Mouse (Mus musculus): ENCODE measurements at regions not wholly inside any gene's neighbourhood (a gene's known extent, or its start where the extent isn't known, plus 50 kb on each side); places are given as distances from the start of the nearest gene placed in this dataset.
"Not testable (repeated sequence)": the region's sequence is repeated elsewhere in the genome, so short reads cannot be mapped to it uniquely, and the experiment has no call there.

DNA sequence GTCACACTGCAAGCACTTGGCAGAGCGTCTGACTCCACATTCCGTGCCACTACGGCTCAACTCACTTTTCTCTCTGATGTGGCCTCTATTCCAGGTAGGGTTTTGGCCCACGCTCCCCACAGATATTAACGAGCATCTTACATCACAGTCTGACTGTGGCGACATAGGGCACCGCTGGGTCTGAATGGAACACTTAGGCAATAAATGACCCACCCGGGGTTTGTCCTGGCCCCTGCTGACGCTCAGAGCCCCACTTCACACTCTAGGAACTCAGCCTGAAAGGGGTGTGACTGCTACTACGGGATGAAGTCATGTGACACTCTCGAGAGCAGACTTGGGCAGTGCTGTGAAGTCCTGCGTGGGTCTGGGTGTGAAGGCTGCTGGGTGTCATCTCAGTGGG, 475.9 kb downstream of the Zfp704 start:
- DNase-seq (ENCODE audit: inconsistent ontology term), result no peak

DNA sequence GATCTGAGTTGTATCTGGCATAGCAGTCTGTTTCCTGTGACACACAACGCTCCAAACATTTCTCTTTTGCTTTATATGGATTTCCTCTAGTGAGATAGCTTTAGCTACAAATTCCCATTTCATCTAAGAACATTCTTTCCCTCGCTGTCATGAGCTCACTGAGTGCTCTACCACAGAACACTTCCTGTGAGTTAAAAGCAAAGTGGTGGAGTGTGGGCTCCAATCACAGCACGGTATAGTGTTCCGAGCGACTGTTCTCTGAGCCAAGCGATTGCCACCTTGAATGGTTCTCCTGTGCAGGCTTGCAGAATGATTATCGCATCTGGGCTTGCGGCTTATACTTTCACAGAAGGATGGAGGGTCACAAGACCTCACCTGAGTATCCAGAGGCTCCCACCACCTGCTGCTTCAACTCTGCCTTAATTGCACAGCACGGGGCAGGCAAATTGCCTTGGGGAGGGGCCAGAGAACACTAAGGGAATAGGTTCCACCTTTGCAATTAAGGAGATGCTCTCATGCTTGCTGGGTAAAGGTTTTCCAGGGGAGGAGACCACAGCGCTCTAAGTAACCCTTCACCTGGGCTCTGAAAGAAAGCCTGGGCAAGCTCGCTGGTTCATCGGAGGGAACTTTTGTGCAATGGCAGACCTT, 477.7 kb downstream of the Zfp704 start:
- DNase-seq (ENCODE audit: inconsistent ontology term), result no peak

DNA sequence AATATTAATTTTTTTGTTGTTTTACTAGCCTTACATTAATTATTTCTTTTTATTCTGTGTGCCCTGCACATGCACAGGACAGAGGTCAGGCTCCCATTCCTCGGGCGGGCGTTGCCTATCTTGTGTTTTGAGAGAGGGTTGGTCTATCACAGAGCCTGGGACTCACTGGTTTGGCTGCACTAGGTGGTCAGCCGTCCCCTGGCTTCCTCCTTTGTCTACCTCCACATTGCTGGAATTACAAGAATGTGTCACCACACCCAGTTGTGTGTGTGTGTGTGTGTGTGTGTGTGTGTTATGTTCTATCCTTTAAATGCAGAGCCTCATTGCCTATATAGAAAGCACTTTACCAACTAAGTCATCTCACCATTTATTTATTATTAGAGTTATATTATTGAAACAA, 478.5 kb downstream of the Zfp704 start:
- DNase-seq (ENCODE audit: inconsistent ontology term), result no peak

DNA sequence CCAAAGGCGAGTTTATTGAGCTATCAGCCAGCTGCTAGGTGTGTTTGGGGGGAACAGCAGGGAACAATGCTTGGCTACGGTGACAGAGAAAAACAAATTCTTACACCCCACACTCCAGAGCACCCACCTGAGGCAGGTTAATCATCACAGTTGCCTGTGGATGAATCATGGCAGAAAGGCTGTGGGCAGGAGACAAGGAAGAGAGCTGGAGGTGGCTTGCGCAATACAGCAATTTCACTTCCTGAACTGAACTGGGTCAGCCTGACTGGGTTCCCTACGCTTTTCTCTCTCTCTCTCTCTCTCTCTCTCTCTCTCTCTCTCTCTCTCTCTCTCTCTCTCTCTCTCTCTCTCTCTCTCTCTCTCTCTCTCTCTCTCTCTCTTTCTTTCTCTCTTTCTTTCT, 481.5 kb downstream of the Zfp704 start:
- no peak for DNase-seq (ENCODE audit: inconsistent ontology term)

DNA sequence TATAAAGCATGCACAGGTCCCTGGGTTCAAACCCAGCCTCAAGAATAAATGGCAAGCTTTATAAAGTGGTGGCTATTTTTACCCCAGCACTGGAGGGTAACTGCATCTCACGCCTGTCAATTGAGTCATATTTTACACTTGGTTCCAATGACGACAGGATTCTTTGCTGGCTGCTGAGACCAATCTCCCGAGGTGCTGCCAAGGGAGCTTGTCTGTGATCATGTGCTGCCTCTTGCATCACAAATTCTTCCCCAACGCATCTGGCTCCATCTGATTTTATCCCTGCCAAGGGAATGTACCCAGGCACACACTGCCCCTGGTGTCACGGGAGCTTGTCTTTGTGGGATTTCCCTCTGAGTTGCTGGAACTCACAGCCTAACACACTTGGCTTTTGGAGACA, 486.8 kb downstream of the Zfp704 start:
- DNase-seq (ENCODE audit: inconsistent ontology term), result peak; percentile 58

DNA sequence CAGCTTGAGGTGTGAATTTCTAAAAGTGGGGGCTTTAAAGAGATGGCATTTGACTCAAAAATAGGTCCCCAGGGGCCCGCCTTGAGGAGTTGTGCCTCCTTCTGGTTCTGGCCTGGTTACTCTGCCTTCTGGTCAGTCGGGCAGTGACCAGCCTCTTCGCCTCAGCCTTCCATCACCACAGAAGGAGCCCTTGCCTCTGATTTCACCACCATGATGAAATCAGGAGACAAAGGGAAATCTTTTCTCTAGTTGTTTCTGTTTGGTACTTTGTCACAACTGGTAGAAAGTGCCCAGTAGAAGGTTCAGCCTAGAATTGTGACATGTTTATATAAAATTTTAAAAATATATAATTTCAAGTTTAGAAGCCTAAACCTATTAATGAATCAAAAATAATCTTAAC, 492.0 kb downstream of the Zfp704 start:
- no peak for DNase-seq (ENCODE audit: inconsistent ontology term)

DNA sequence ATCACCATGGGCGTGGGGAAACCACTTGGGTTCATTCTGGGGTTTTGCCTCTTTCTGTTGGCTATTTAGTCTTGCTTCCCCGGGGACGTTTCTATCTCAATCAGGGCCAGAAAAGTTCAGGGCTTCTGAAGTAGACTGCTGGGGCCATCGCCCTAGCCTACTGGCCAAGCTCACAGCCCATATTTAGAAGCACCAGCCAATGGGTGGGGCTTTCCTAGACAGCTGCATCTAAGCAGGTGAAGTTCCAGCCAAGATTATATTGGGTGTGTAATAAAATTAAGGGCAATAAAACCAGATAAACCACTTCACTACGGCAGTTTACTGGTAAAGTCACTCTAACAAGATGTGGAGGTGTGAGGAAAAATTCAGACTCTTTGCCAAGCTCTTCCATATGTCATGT, 496.5 kb downstream of the Zfp704 start:
- DNase-seq (ENCODE audit: inconsistent ontology term), result no peak

DNA sequence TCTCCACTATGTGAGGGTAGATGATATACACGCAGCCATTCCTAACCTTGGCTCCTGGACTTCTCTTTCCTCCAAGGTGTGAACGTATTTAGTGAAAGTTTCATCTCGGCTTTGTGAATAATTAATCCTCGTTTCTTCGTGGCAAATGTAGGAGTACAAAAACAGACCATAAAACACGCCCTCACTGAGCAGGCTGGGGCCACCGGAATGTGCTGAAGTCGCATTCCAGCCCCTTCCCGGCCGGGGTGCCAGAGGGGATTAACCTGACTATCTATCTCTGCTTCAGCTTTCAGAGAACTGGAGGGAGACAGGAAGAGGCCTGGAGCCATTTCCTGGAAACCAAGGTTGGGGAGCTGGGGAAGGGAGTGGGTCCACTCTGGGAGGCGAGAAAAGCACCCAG, 499.1 kb downstream of the Zfp704 start:
- no peak for DNase-seq (ENCODE audit: inconsistent ontology term)

DNA sequence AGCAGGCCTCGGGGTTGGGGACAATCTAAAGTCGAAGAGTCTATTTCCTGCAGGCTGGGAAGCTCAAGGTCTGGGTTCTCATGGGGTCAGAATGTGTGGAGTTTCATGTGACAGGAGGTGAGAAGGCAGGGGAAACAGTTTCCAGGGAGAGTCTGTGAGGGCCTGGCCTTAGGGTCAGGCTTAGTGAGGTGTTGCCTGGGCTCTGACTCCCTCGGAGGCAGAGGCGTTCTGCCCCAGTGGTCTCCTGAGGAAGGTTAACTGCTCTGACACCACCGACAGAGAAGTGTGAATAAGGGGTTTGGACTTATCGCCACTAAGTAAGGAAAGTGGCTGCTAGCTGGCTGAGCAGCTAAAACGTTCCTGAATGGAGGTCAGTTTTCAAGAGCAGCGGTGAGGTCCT, 499.9 kb downstream of the Zfp704 start:
- DNase-seq (ENCODE audit: inconsistent ontology term), result no peak

DNA sequence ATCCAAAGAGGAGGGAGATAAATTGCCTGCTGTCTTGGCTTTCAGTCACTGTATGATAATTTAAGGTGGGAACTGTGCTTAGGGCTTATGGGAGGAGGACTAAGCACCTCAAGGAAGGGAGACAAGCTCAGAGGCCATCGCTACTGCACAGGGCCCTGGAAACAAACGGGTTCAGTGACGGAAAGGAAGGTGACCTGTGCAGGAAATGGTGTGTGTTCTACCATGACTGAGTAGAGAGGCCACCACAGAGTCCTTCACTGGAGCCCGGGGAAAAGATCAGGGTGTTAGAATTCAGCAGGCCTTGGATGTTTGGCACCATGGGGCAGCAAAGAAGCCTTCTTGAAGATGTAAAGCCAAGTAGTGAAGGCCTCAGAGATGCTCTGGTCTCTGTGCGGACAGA, 500.4 kb downstream of the Zfp704 start:
- DNase-seq (ENCODE audit: inconsistent ontology term), result no peak

DNA sequence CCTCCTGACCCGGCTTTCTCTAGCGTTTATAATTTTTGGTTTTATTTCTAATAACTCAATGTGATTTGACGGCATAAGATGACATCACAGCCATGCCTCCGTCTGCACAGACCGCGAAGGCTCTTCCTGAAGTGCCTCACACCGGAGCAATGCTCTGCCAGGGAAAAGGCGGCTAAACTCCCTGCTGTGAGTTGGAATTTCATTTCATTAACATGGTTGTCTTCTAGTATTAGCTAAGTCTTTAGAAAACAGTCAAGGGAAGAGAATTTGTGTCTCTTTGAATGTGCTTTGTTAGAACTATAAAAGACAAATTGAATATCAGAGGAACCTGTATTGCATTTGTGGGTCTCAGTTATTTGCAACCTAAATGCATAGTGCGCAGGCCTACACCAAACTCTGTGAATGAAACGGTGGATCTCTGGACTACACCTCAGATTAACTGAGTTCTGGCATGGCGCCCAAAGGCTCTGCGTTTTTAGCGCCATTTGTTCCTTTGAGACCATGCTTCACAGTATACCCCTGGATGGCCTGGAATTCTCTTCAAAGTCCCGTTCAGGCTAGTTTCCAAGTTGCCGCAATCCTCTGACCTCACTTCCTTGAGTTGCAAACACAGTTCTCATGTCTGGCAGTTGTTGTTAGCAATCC, 502.0 kb downstream of the Zfp704 start:
- DNase-seq (ENCODE audit: inconsistent ontology term), result no peak

DNA sequence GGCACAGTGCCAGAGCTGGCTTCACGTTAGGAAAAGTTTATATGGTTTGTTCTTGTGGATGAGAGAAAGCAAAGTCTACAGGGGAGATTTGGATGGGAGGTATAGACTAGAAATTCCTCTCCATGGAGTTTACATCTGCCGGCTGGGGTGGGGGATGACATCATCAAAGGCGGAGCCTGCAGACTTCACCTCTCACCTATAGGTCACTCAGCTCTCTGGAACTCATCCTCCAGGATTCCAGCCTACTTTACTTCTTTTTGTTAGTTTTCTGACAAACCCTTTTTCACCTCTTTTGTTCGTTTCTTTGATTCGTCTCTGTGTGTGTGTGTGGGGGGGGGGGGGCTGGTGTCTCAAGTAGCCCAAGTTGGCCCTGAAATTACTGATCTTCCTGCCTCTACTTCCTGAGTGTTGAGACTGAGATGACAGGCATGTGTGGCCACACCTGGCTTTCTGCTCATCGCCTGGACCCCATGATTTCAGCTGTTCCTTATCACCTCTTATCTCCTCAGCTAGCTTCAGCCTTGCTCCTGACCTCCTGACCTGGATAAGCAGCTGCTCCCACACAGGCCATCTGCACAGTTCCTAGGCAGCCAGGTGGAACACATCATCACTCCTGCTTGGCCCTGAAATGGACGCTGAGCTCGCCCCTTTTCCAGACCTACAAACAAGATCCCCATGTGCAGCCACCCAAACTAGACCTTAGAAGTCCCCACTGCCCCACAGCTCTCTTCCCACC, 504.5 kb downstream of the Zfp704 start:
- no peak for DNase-seq (ENCODE audit: inconsistent ontology term)

DNA sequence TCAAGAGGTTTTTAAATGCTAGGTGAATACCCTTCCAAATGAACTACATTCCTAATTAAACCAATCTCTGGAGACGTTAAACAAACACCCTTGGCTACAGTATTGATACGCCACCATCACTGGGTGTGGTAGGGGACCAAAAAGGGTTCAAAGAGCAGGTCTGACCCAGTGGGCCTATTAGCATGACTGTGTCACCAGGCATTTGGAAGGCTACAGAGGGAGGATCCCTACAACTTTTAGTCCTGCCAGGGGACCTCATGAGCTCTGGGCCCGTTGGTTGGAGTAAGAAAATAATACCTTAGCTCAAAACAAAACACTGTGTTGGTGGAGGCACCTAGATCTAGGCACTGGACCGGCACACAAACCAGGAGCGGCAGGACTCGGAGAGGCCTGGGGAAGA, 506.4 kb downstream of the Zfp704 start:
- DNase-seq (ENCODE audit: inconsistent ontology term), result no peak

DNA sequence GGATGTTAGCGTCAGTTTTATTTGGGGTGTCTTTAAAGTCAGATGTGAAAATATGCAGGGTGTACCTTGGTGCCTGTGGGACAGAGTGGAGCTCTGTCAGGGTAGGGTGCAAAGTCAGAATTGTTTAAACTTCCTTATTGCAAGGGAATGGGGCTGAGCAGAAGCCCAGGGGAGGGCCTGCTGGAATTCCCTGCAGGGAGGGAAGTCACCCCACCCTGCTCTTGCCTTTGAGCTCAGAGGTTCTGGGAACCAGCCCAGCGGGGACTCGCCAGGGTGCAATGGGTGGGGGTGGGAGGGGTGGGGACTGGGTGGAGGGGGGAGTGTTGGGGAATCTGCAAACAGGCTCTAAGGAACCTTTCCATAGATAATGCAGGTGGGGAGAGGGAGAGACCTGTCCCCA, 508.6 kb downstream of the Zfp704 start:
- DNase-seq (ENCODE audit: inconsistent ontology term), result no peak

DNA sequence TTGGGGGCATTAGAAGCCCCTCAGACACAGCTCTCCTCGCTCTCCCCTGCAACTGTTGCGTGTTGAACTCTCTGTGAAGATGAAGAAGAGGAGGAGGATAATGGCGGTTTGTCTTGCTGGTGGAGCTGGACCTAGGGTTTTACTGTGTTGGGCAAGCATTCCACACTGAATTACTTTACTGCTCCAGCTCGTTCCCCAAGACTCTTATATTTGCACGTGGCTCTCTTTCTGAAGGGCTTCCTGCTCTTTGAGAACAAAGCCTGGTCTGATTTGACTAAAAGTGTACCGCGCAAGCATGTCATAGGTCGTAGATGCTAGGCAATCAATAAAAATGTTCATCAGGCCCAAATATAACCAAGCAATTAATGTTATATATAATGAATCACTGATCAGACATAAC, 509.1 kb downstream of the Zfp704 start:
- no peak for DNase-seq (ENCODE audit: inconsistent ontology term)

DNA sequence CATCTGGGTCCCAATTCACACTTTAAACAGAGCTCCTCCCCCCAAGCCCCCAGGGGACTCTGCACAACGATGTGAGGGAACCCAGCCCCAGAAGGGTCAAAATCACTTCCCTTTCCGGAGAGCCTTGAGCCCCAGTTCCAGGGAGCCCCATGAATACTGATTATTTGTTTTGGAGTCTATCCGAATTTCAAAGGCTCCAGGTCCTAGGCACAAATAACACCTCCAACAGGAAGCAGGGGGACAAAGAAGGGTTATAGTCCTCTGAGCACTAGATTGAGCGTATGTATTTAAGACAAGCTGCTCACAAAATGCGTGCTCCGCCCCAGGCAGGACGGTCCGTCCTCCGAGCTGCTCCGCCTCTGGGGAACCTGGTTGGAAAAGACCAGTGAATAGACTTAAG, 511.4 kb downstream of the Zfp704 start:
- no peak for DNase-seq (ENCODE audit: inconsistent ontology term)

DNA sequence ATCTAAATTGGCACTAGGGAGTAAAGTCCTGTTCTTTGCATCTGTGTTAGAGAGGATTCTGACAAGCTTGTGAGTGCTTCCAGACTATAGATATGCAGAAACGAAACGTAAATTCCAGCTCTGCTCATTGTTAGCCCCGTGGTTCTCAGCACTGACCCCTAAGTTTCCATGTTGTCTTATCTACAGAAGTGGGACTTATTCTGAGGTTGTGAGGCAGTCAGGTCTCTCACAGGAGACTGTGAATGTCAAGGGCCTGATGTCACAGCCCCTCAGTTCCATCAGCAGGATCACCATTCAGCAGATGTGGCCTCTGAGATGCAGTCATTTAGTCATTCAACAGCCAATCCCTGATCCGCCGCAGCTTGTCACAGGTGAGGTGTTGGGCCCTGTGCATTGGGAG, 525.8 kb downstream of the Zfp704 start:
- DNase-seq (ENCODE audit: inconsistent ontology term), result no peak

DNA sequence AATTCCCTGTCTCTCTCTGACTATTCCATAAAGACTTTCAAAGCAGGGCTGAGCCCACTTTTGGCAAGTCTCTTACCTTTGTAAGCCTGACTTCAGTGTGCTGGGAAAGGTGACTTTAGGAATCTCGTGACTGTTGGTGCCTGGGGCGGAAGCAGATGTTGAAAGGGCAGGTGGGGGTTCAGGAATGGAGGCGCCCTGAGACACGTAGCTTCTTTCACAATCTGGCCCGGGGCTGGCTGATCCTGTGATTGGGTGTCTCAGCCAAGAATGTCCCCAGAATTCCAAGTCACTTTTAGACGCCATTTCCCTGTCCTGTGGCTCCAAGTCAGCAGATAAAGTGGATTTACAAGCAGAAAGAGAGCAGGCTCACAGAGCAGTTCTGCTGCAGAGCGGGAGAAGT, 527.8 kb downstream of the Zfp704 start:
- DNase-seq (ENCODE audit: inconsistent ontology term), result no peak

DNA sequence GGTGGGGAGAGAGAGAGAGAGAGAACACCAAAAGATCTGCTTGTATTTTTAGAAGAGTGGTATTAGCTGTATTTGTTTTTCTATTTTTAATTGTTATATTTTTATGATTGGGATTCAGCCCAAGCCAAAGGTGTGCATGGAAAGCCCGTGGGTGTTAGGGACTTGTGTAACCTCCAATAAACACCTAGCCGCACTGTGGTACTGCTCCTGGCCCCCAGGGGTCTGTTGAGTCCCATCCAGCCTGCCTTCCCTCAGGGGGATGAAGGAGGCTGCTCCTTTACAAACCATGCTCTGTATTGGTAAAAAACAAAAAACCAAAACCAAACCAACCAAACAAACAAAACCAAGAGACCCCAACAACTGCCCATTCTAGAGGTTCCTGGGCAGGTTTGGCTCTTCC, 531.7 kb downstream of the Zfp704 start:
- DNase-seq (ENCODE audit: inconsistent ontology term), result no peak

DNA sequence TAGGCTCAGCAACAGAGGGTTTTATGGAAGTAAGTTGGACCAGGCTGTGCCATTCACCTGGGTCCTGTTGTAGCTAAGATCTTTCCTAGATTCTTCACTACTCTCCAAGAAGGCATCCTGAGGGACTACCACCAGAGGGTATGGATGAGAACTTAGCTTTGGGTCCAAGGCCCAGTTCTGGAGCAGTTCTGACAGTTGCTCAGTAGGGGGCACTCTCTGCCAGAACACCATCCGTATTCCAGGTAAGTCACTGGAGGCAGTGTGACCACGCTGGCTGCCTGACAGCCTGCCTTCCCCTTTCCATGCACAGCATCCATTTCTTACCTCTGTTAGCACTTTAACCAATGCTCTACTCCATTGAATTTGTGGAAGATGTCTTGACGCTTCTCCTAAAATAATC, 533.2 kb downstream of the Zfp704 start:
- peak; percentile 50 for DNase-seq (ENCODE audit: inconsistent ontology term)

DNA sequence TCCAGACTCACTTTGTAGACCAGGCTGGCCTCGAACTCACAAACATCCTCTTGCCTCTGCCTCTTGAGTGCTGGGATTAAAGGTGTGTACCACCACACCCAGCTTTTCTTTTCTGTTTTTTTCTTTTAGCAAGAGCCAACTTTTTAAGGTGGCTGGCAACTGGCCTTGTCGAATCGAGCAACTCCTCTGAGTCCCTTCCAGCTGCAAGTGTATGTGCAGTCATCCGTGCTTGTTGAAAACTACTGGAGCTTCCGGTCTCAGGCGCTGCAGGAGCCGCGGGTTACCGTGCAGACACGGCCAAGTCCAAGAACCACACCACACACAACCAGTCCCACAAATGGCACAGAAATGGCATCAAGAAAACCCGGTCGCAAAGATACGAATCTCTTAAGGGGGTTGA, 537.4 kb downstream of the Zfp704 start:
- DNase-seq (ENCODE audit: inconsistent ontology term), result not testable (repeated sequence)

DNA sequence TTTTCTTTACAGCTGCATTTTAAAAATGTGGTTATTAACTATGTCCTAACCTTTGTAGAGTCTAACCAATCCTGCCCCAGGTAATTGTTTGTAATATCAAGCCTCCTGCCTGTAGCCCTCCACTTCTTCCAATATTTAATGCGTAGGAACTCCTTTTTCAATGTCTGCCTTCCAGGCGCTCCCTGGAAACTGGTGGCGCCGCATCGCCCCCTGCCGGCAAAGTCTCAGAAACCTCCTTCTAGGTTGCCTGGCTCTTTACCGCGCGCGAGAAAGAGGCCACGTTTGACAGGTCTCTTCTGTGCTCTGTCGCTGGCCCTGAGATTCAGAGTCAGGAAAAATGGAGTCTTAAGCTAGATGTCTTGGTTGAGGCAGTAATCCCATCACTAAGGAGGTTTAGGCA, 542.8 kb downstream of the Zfp704 start:
- DNase-seq (ENCODE audit: inconsistent ontology term), result peak; percentile 62

DNA sequence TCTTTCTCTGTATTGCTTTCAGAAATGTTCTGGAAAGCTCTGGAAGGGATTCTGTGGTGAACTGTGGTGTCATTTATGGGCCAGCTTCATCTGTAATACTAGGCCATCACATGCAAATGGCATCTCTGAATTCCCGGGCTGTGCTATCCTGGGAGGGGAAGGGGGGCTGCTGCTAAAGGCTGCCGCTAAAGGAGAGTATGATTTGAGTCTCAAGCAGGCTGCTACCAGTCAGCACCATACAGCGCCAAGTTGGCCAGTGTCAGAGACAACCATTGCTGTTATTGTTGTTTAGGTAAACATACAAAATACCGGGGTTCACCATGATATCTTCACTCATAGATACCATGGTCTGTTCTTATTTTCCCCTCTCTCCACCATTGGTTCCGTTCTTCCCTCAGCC, 543.5 kb downstream of the Zfp704 start:
- DNase-seq (ENCODE audit: inconsistent ontology term), result no peak
